Mouse (Mus musculus) lung, postnatal 0 days (tissue): ENCODE results near the gene Rnls. TPM values are rescaled to one million over a fixed set of nuclear protein-coding genes. Genes with fewer than 3 reads are reported as not detected.
A peak's percentile ranks its signal among the peaks of the same experiment; 100 is the strongest.

Source experiments
- ATAC-seq: fragments of 200-750 bp; cut with Nextera tagmentation; 2 replicates; pipeline ENCODE4 v1.8.0; 2017; ENCODE audit warnings: moderate library complexity
- DNase-seq: peaks from one replicate; pipeline ENCODE4 v3.0.0-alpha.2; 2016; ENCODE audit warnings: low spot score
- H3K27ac ChIP-seq: fragments of 300-500 bp; sonication (generic); 2 replicates; pipeline ENCODE4 v1.5.1; 2014; ENCODE audit warnings: antibody characterized with exemption, mild to moderate bottlenecking, low read length, mixed read lengths
- H3K27me3 ChIP-seq: fragments of 300-500 bp; sonication (generic); replicated peaks from 2 replicates; pipeline ENCODE4 v1.6.1; 2014; ENCODE audit warnings: low read length, mixed read lengths; ENCODE audit not compliant: insufficient read depth
- H3K36me3 ChIP-seq: fragments of 300-500 bp; sonication (generic); 2 replicates; pipeline ENCODE4 v1.6.1; 2014; ENCODE audit warnings: low read length, mixed read lengths; ENCODE audit not compliant: insufficient read depth
- H3K4me1 ChIP-seq: fragments of 300-500 bp; sonication (generic); 2 replicates; pipeline ENCODE4 v1.6.1; 2014; ENCODE audit warnings: antibody characterized with exemption, low read depth, low read length, mixed read lengths; ENCODE audit not compliant: insufficient read depth
- H3K4me2 ChIP-seq: fragments of 300-500 bp; sonication (generic); replicated peaks from 2 replicates; pipeline ENCODE4 v1.6.1; 2014; ENCODE audit warnings: low read depth, mild to moderate bottlenecking, low read length, moderate library complexity, mixed read lengths
- H3K4me3 ChIP-seq: fragments of 300-500 bp; sonication (generic); 2 replicates; pipeline ENCODE4 v1.5.1; 2014; ENCODE audit warnings: low read depth, low read length
- H3K9ac ChIP-seq: fragments of 300-500 bp; sonication (generic); replicated peaks from 2 replicates; pipeline ENCODE4 v1.6.1; 2014; ENCODE audit warnings: low read depth, mild to moderate bottlenecking
- H3K9me3 ChIP-seq: fragments of 300-500 bp; sonication (generic); 2 replicates; pipeline ENCODE4 v1.6.1; 2016; ENCODE audit warnings: low read length, mixed read lengths
- CTCF ChIP-seq: IDR thresholded peaks from 2 replicates; pipeline ENCODE4 v1.5.1; 2016; ENCODE audit warnings: antibody characterized with exemption, mild to moderate bottlenecking
- EP300 ChIP-seq: IDR thresholded peaks from 2 replicates; pipeline ENCODE4 v1.6.1; 2016; ENCODE audit warnings: antibody characterized with exemption, mild to moderate bottlenecking, control low read depth
- WGBS: fragments of 180-500 bp; shearing (Covaris S2); extraction: QIAGEN DNeasy Blood & Tissue Kit; methylation state at CpG from one replicate; pipeline ENCODE4 v1.1.7; 2014; 5-methylcytosine and 5-hydroxymethylcytosine counted together
- polyA plus RNA-seq: library from polyadenylated mRNA; unstranded; fragments of >200 nt; fragmentation: Nextera tagmentation; extraction: Ambion mirVana; gene quantifications from 2 replicates; pipeline ENCODE4 v1.2.1, GENCODE M21; 2015

The Rnls gene
- polyA plus RNA-seq, 1 experiment from 2014 or later = 9.6 TPM

- WGBS = 83% methylated on average over 9 of the region's 9 CpGs
- no peak for ATAC-seq
- no peaks in the 10 kb centered on the region for H3K36me3 ChIP-seq
Measured at GRCm38 (mm10) chr19:33225002-33225376, 167.1 kb downstream of the Rnls start.

GRCm38 (mm10) chr19:33224181-33225001 lies 167.7 kb downstream of the Rnls start:
- no peak overlapping the region for H3K4me2 ChIP-seq
- H3K4me1 ChIP-seq = peaks cover 6% of the 10 kb centered on the region; the same call in 1 of the 2 replicates
- ATAC-seq (peak; percentile 59), DNase-seq (peak; percentile 60)
- no peak overlapping the region for H3K27ac ChIP-seq
- no peaks in the 10 kb centered on the region for H3K27me3 ChIP-seq
- H3K9me3 ChIP-seq = no peaks in the 10 kb centered on the region
- WGBS = 51% methylated on average over 8 of the region's 8 CpGs
- H3K36me3 ChIP-seq = no peaks in the 10 kb centered on the region
- no peak for TF ChIP-seq CTCF
- no peak for TF ChIP-seq EP300
- H3K4me3 ChIP-seq = no peak overlapping the region
- H3K9ac ChIP-seq = no peak overlapping the region

More at GRCm38 (mm10) chr19:33225002-33225376, 167.1 kb downstream of the Rnls start:
- Histone ChIP-seq H3K4me3 (no peak overlapping the region), H3K27ac (no peak overlapping the region), H3K9me3 (no peaks in the 10 kb centered on the region), H3K27me3 (no peaks in the 10 kb centered on the region), H3K4me1 (peaks cover 6% of the 10 kb centered on the region; the same call in 1 of the 2 replicates), H3K9ac (no peak overlapping the region), H3K4me2 (no peak overlapping the region)
- TF ChIP-seq EP300 = no peak
- TF ChIP-seq CTCF = no peak
- DNase-seq = no peak

GRCm38 (mm10) chr19:33223766-33224165 lies 168.3 kb downstream of the Rnls start:
- H3K27ac ChIP-seq = peak overlapping the region; percentile 1; the same call in 1 of the 2 replicates
- TF ChIP-seq EP300 (no peak), CTCF (no peak)
- 33% methylated on average over 5 of the region's 5 CpGs for WGBS
- no peak overlapping the region for H3K4me2 ChIP-seq
- ATAC-seq (no peak), DNase-seq (no peak)
- H3K4me1 ChIP-seq = peaks cover 6% of the 10 kb centered on the region; the same call in 1 of the 2 replicates
- no peaks in the 10 kb centered on the region for H3K36me3 ChIP-seq
- H3K9ac ChIP-seq = no peak overlapping the region
- H3K27me3 ChIP-seq = no peaks in the 10 kb centered on the region
- no peak overlapping the region for H3K4me3 ChIP-seq
- no peaks in the 10 kb centered on the region for H3K9me3 ChIP-seq

GRCm38 (mm10) chr19:33223276-33223675 lies 168.8 kb downstream of the Rnls start:
- H3K9ac ChIP-seq = no peak overlapping the region
- no peaks in the 10 kb centered on the region for H3K9me3 ChIP-seq
- WGBS = 38% methylated on average over 6 of the region's 6 CpGs
- peaks cover 6% of the 10 kb centered on the region; the same call in 1 of the 2 replicates for H3K4me1 ChIP-seq
- H3K4me3 ChIP-seq = no peak overlapping the region
- no peaks in the 10 kb centered on the region for H3K27me3 ChIP-seq
- no peak overlapping the region for H3K4me2 ChIP-seq
- peak overlapping the region; percentile 1; the same call in 1 of the 2 replicates for H3K27ac ChIP-seq
- no peaks in the 10 kb centered on the region for H3K36me3 ChIP-seq
- no peak for ATAC-seq
- DNase-seq = peak; percentile 60
- 0 out of 2 replicates have a peak, but pooled peaks have one; percentile 4 for TF ChIP-seq CTCF
- no peak for TF ChIP-seq EP300

- Histone ChIP-seq H3K4me2 (no peak overlapping the region), H3K27me3 (no peaks in the 10 kb centered on the region), H3K27ac (no peak overlapping the region), H3K4me3 (no peak overlapping the region), H3K9me3 (no peaks in the 10 kb centered on the region), H3K9ac (no peak overlapping the region), H3K36me3 (no peaks in the 10 kb centered on the region), H3K4me1 (peaks cover 6% of the 10 kb centered on the region; the same call in 1 of the 2 replicates)
- DNase-seq (no peak), ATAC-seq (no peak)
- WGBS = 57% methylated on average over 12 of the region's 12 CpGs
- TF ChIP-seq EP300 (no peak), CTCF (no peak; the same call in 1 of the 2 replicates)
Measured at GRCm38 (mm10) chr19:33222595-33223223, 169.4 kb downstream of the Rnls start.

- 66% methylated on average over 6 of the region's 6 CpGs for WGBS
- ATAC-seq = no peak
Measured at GRCm38 (mm10) chr19:33217791-33218300, 174.2 kb downstream of the Rnls start.

More at GRCm38 (mm10) chr19:33217791-33218300, 174.2 kb downstream of the Rnls start:
- Histone ChIP-seq H3K4me1 (no peaks in the 10 kb centered on the region), H3K36me3 (no peaks in the 10 kb centered on the region), H3K4me3 (no peak overlapping the region), H3K4me2 (no peak overlapping the region), H3K27me3 (no peaks in the 10 kb centered on the region), H3K9ac (no peak overlapping the region), H3K9me3 (no peaks in the 10 kb centered on the region), H3K27ac (no peak overlapping the region)
- peak; percentile 7 for DNase-seq
- TF ChIP-seq EP300 (no peak), CTCF (no peak)
